Mouse (Mus musculus): Measurements from ENCODE around the gene Crhr1.
"Not testable (repeated sequence)": the region's sequence is repeated elsewhere in the genome, so short reads cannot be mapped to it uniquely, and the experiment has no call there.

Gene Crhr1

GRCm38 (mm10) chr11:104195791-104196190, 63.1 kb downstream of the Crhr1 start:
- peak; percentile 64 for DNase-seq (ENCODE audit: low spot score)

- no peak for DNase-seq (ENCODE audit: low spot score)
Observed at GRCm38 (mm10) chr11:104197861-104198260, 65.2 kb downstream of the Crhr1 start.

GRCm38 (mm10) chr11:104203271-104203670, 70.6 kb downstream of the Crhr1 start:
- DNase-seq (ENCODE audit: low spot score): no peak

GRCm38 (mm10) chr11:104206573-104206972, 73.9 kb downstream of the Crhr1 start:
- no peak for DNase-seq (ENCODE audit: low spot score)

GRCm38 (mm10) chr11:104209041-104209440, 76.4 kb downstream of the Crhr1 start:
- no peak for DNase-seq (ENCODE audit: low spot score)

GRCm38 (mm10) chr11:104211251-104211650, 78.6 kb downstream of the Crhr1 start:
- no peak for DNase-seq (ENCODE audit: low spot score)

GRCm38 (mm10) chr11:104214128-104214527, 81.5 kb downstream of the Crhr1 start:
- not testable (repeated sequence) for DNase-seq (ENCODE audit: low spot score)

- DNase-seq (ENCODE audit: low spot score): no peak
Observed at GRCm38 (mm10) chr11:104218075-104218474, 85.4 kb downstream of the Crhr1 start.

- no peak for DNase-seq (ENCODE audit: low spot score)
Observed at GRCm38 (mm10) chr11:104220291-104220690, 87.6 kb downstream of the Crhr1 start.

GRCm38 (mm10) chr11:104221751-104222150, 89.1 kb downstream of the Crhr1 start:
- DNase-seq (ENCODE audit: low spot score): no peak

GRCm38 (mm10) chr11:104223301-104223700, 90.6 kb downstream of the Crhr1 start:
- DNase-seq (ENCODE audit: low spot score): no peak

Data from c-Kit-positive CD71-positive TER-119-positive erythroid progenitor cells, embryonic 14.5 days (primary cell).